Mouse (Mus musculus) neural tube, embryonic 15.5 days (tissue): Measurements from ENCODE around the gene Mycbp2. TPM values are rescaled to one million over a fixed set of nuclear protein-coding genes. Genes with fewer than 3 reads are reported as not detected.
A peak's percentile ranks its signal among the peaks of the same experiment; 100 is the strongest.

Experiments used
- ATAC-seq: fragments of 200-750 bp; cut with Nextera tagmentation; 2 replicates; pipeline ENCODE4 v1.8.0; 2017; ENCODE audit warnings: mild to moderate bottlenecking, moderate TSS enrichment, moderate library complexity; ENCODE audit not compliant: low FRiP score
- H3K27ac ChIP-seq: fragments of 300-500 bp; sonication (generic); replicated peaks from 2 replicates; pipeline ENCODE4 v1.5.1; 2015; ENCODE audit warnings: mild to moderate bottlenecking, inconsistent platforms
- H3K27me3 ChIP-seq: fragments of 300-500 bp; sonication (generic); replicated peaks from 2 replicates; pipeline ENCODE4 v1.6.1; 2015; ENCODE audit warnings: inconsistent platforms
- H3K36me3 ChIP-seq: fragments of 300-500 bp; sonication (generic); 2 replicates; pipeline ENCODE4 v1.6.1; 2015; ENCODE audit warnings: inconsistent platforms
- H3K4me1 ChIP-seq: fragments of 300-500 bp; sonication (generic); 2 replicates; pipeline ENCODE4 v1.6.1; 2015; ENCODE audit warnings: inconsistent platforms
- H3K4me2 ChIP-seq: fragments of 300-500 bp; sonication (generic); 2 replicates; pipeline ENCODE4 v1.6.1; 2015; ENCODE audit warnings: inconsistent platforms, mild to moderate bottlenecking, moderate library complexity
- H3K4me3 ChIP-seq: fragments of 300-500 bp; sonication (generic); replicated peaks from 2 replicates; pipeline ENCODE4 v1.5.1; 2015; ENCODE audit warnings: mild to moderate bottlenecking, inconsistent platforms
- H3K9ac ChIP-seq: fragments of 300-500 bp; sonication (generic); replicated peaks from 2 replicates; pipeline ENCODE4 v1.6.1; 2015; ENCODE audit warnings: mild to moderate bottlenecking, inconsistent platforms
- H3K9me3 ChIP-seq: fragments of 300-500 bp; sonication (generic); replicated peaks from 2 replicates; pipeline ENCODE4 v1.6.1; 2016; ENCODE audit warnings: inconsistent platforms
- WGBS: fragments of 180-500 bp; shearing (Covaris S2); methylation state at CpG from one replicate; pipeline ENCODE4 v1.1.7; 2015; ENCODE audit warnings: mixed read lengths; 5-methylcytosine and 5-hydroxymethylcytosine counted together
- polyA plus RNA-seq: library from polyadenylated mRNA; unstranded; fragments of >200 nt; fragmentation: Nextera tagmentation; extraction: Ambion mirVana; gene quantifications from 2 replicates; pipeline ENCODE4 v1.2.1, GENCODE M21; 2015

The Mycbp2 gene
- 51.0 and 57.9 TPM in 2 replicates for polyA plus RNA-seq

GRCm38 (mm10) chr14:103346729-103347505, at the start of gene Mycbp2:
Gene Mycbp2, minus strand, starts transcription at chr14:103346814.
- Histone ChIP-seq H3K9me3 (no peaks in the 10 kb centered on the region), H3K27ac (peak within 1 kb of the TSS; percentile 97), H3K9ac (peak within 1 kb of the TSS; percentile 75), H3K4me3 (peak within 1 kb of the TSS; percentile 66), H3K36me3 (no peaks in the 10 kb centered on the region), H3K27me3 (no peaks in the 10 kb centered on the region), H3K4me2 (peak within 1 kb of the TSS; percentile 81), H3K4me1 (peaks cover 41% of the 10 kb centered on the region)
- ATAC-seq = peak; percentile 96
- WGBS = 6% methylated on average over 40 of the region's 41 CpGs

GRCm38 (mm10) chr14:103392391-103392790, 45.8 kb upstream of the Mycbp2 start:
- no peaks in the 10 kb centered on the region for H3K27me3 ChIP-seq
- WGBS = 73% methylated on average over 7 of the region's 7 CpGs
- no peak overlapping the region for H3K4me3 ChIP-seq
- no peak for ATAC-seq
- H3K4me1 ChIP-seq = no peaks in the 10 kb centered on the region
- no peaks in the 10 kb centered on the region for H3K9me3 ChIP-seq
- no peak overlapping the region for H3K4me2 ChIP-seq
- H3K9ac ChIP-seq = no peak overlapping the region
- no peak overlapping the region for H3K27ac ChIP-seq
- H3K36me3 ChIP-seq = no peaks in the 10 kb centered on the region

- H3K4me2 ChIP-seq = no peak overlapping the region
- no peak overlapping the region for H3K27ac ChIP-seq
- H3K9ac ChIP-seq = no peak overlapping the region
- no peak for ATAC-seq
- no peaks in the 10 kb centered on the region for H3K9me3 ChIP-seq
- WGBS = 88% methylated on average over 4 of the region's 4 CpGs
- H3K4me3 ChIP-seq = no peak overlapping the region
- H3K4me1 ChIP-seq = no peaks in the 10 kb centered on the region
- no peaks in the 10 kb centered on the region for H3K27me3 ChIP-seq
- H3K36me3 ChIP-seq = no peaks in the 10 kb centered on the region
These were observed 40.8 kb upstream of the Mycbp2 start for GRCm38 (mm10) chr14:103387431-103387830.

- Histone ChIP-seq H3K4me3 (no peak overlapping the region), H3K4me2 (no peak overlapping the region), H3K9me3 (no peaks in the 10 kb centered on the region), H3K27ac (no peak overlapping the region), H3K9ac (no peak overlapping the region), H3K4me1 (no peaks in the 10 kb centered on the region), H3K27me3 (no peaks in the 10 kb centered on the region), H3K36me3 (no peaks in the 10 kb centered on the region)
- WGBS = 82% methylated on average over 8 of the region's 8 CpGs
- no peak for ATAC-seq
These were observed 40.3 kb upstream of the Mycbp2 start for GRCm38 (mm10) chr14:103386871-103387270.

- WGBS = 74% methylated on average over 13 of the region's 13 CpGs
- no peak overlapping the region for H3K9ac ChIP-seq
- H3K27ac ChIP-seq = no peak overlapping the region
- H3K36me3 ChIP-seq = no peaks in the 10 kb centered on the region
- no peak overlapping the region for H3K4me2 ChIP-seq
- H3K4me3 ChIP-seq = no peak overlapping the region
- no peaks in the 10 kb centered on the region for H3K4me1 ChIP-seq
- ATAC-seq = no peak
- no peaks in the 10 kb centered on the region for H3K9me3 ChIP-seq
- no peaks in the 10 kb centered on the region for H3K27me3 ChIP-seq
These were observed 38.5 kb upstream of the Mycbp2 start for GRCm38 (mm10) chr14:103385084-103385610.

GRCm38 (mm10) chr14:103378703-103379102, 32.1 kb upstream of the Mycbp2 start:
- H3K4me1 ChIP-seq = no peaks in the 10 kb centered on the region
- H3K9me3 ChIP-seq = no peaks in the 10 kb centered on the region
- no peak overlapping the region for H3K27ac ChIP-seq
- H3K27me3 ChIP-seq = no peaks in the 10 kb centered on the region
- no peak overlapping the region for H3K9ac ChIP-seq
- 84% methylated on average over 3 of the region's 3 CpGs for WGBS
- no peaks in the 10 kb centered on the region for H3K36me3 ChIP-seq
- no peak for ATAC-seq
- no peak overlapping the region for H3K4me3 ChIP-seq
- H3K4me2 ChIP-seq = no peak overlapping the region

GRCm38 (mm10) chr14:103376765-103377164, 30.2 kb upstream of the Mycbp2 start:
- Histone ChIP-seq H3K4me2 (no peak overlapping the region), H3K9me3 (no peaks in the 10 kb centered on the region), H3K27me3 (no peaks in the 10 kb centered on the region), H3K27ac (no peak overlapping the region), H3K4me3 (no peak overlapping the region), H3K36me3 (no peaks in the 10 kb centered on the region), H3K9ac (no peak overlapping the region), H3K4me1 (no peaks in the 10 kb centered on the region)
- no peak for ATAC-seq
- 85% methylated on average over 3 of the region's 3 CpGs for WGBS

- 97% methylated on average over 1 of the region's 1 CpGs for WGBS
- ATAC-seq = no peak
- no peaks in the 10 kb centered on the region for H3K4me1 ChIP-seq
- H3K27me3 ChIP-seq = no peaks in the 10 kb centered on the region
- no peak overlapping the region for H3K4me2 ChIP-seq
- no peak overlapping the region for H3K9ac ChIP-seq
- no peaks in the 10 kb centered on the region for H3K36me3 ChIP-seq
- no peak overlapping the region for H3K27ac ChIP-seq
- no peak overlapping the region for H3K4me3 ChIP-seq
- H3K9me3 ChIP-seq = no peaks in the 10 kb centered on the region
These were observed 28.9 kb upstream of the Mycbp2 start for GRCm38 (mm10) chr14:103375523-103375922.

- Histone ChIP-seq H3K4me2 (no peak overlapping the region), H3K36me3 (no peaks in the 10 kb centered on the region), H3K4me1 (no peaks in the 10 kb centered on the region), H3K9me3 (no peaks in the 10 kb centered on the region), H3K4me3 (no peak overlapping the region), H3K27me3 (no peaks in the 10 kb centered on the region), H3K9ac (no peak overlapping the region), H3K27ac (no peak overlapping the region)
- WGBS = 60% methylated on average over 2 of the region's 2 CpGs
- ATAC-seq = no peak
These were observed 16.6 kb upstream of the Mycbp2 start for GRCm38 (mm10) chr14:103363199-103363598.

GRCm38 (mm10) chr14:103356066-103356465, 9.5 kb upstream of the Mycbp2 start:
- H3K36me3 ChIP-seq = no peaks in the 10 kb centered on the region
- no peaks in the 10 kb centered on the region for H3K9me3 ChIP-seq
- no peak overlapping the region for H3K4me2 ChIP-seq
- no peak overlapping the region for H3K9ac ChIP-seq
- no peak overlapping the region for H3K27ac ChIP-seq
- ATAC-seq = no peak
- H3K4me1 ChIP-seq = no peaks in the 10 kb centered on the region
- 80% methylated on average over 3 of the region's 3 CpGs for WGBS
- H3K4me3 ChIP-seq = no peak overlapping the region
- no peaks in the 10 kb centered on the region for H3K27me3 ChIP-seq

- H3K27ac ChIP-seq = no peak overlapping the region
- no peak overlapping the region for H3K9ac ChIP-seq
- H3K4me2 ChIP-seq = peak overlapping the region; percentile 0; the same call in 1 of the 2 replicates
- no peak overlapping the region for H3K4me3 ChIP-seq
- H3K27me3 ChIP-seq = no peaks in the 10 kb centered on the region
- H3K4me1 ChIP-seq = peaks cover 6% of the 10 kb centered on the region
- H3K36me3 ChIP-seq = no peaks in the 10 kb centered on the region
- 37% methylated on average over 17 of the region's 18 CpGs for WGBS
- H3K9me3 ChIP-seq = no peaks in the 10 kb centered on the region
- no peak for ATAC-seq
These were observed 8.1 kb upstream of the Mycbp2 start for GRCm38 (mm10) chr14:103354396-103355352.
